Mouse (Mus musculus): ENCODE data around the gene Pik3r1.
A peak's percentile ranks its signal among the peaks of the same experiment; 100 is the strongest.

The Pik3r1 gene

GRCm38 (mm10) chr13:101682378-101682777 is 85.6 kb downstream of the Pik3r1 start:
- DNase-seq (ENCODE audit: low spot score in 2 of 2): no peak

DNA sequence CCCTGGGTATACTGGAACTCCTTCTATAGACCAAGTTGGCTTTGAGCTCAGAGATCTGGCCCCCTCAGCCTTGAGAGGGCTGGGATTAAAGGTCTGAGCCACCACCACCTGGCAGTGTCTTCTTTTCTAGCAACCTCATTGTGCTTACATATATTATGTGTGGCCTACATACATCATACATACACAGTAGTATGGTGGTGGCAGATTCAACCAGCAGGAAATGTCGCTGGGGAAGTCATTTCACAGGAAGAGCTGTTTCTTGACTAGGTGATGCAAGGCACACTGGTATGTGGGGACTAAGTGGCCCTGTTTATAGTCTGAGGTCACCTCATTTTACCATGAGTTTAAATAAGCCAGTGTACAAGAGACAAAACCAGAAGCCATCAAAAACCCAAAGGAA is 87.9 kb downstream of the Pik3r1 start:
- DNase-seq (ENCODE audit: low spot score in 2 of 2): peak; percentile 8 to 41

DNA sequence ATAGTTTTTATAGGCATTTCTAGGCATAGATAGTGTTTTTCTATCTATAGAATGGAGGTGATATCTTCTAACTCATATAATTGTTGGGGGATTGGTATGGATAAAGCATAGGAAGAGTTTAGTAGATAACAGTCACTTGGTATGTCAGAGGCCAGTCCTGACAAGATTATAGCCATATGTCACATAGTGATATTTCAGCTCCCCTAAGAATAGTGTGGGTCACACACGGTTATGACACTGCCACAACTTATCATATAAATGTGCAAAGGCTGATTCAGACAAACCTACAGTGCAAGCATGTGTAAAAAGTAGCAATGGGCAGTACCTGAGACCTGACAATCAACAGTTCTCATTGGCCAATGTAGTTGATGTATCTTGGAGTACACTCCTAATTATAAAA is 89.0 kb downstream of the Pik3r1 start:
- DNase-seq (ENCODE audit: low spot score in 2 of 2): no peak

DNA sequence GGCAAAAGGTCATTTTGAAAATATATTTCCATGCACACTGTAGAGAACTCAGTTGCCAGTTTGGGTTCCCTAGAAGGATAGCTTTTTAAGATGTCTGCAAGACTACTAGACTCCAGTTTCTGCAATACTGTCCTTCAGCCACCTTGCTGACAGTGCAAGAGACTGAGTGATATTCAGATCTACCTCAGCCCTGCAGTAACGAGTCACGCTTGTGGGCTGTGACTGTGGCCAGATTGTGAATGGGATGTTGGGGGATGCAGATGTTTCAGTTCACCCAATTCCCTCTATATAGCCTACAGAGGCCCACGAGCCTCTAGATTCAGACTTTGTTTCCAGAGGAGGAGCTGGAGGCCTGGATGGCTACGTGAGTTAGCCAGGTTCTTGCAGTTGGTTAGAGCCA is 90.0 kb downstream of the Pik3r1 start:
- DNase-seq (ENCODE audit: low spot score in 2 of 2): no peak

- no peak for DNase-seq (ENCODE audit: low spot score in 2 of 2)
These were observed 94.1 kb downstream of the Pik3r1 start for GRCm38 (mm10) chr13:101673876-101674275.

DNA sequence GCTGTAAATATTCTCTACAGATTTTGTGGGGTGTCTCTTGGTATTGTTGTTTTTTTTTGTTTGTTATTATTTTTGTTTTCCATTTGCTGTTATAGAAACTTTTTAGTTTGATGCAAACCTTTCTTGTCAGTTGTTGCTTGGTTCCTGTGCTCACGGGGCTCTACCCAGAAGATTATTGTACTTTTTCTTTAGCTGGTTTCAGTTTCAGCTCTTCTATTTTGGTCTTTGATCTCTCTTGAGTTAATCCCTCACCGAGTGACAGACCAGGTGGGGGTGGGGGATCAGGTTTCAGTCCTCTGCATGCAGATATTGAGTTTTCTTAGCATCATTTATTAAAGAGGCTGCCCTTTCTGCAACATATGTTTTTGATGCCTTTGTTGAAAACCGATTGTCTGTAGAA is 99.2 kb downstream of the Pik3r1 start:
- DNase-seq (ENCODE audit: low spot score in 2 of 2): peak in 1 of 2 experiments; percentile 40

- peak; percentile 21 to 62 for DNase-seq (ENCODE audit: low spot score in 2 of 2)
These were observed 104.0 kb downstream of the Pik3r1 start for GRCm38 (mm10) chr13:101664010-101664409.

GRCm38 (mm10) chr13:101662900-101663299 is 105.1 kb downstream of the Pik3r1 start:
- peak in 1 of 2 experiments; percentile 42 for DNase-seq (ENCODE audit: low spot score in 2 of 2)

DNA sequence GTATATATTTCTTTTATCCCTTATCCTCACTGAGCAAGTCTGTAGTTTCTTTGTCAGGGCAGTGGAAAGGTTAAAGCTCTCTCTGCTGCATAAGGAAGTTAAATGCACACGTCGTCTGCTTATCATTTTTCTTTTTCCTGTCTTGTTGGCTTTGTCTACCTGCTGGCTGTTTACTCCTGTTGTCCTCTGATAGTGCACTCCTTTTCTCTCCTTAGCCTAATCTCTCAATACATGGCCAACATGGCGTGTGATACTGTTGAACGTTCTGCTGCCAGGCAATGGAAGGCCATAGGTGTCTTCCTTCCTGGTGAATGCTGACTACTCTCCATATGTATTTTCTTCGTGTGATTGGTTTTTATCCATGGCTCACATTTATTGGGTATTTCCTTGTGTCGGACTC is 106.5 kb downstream of the Pik3r1 start:
- peak in 1 of 2 experiments; percentile 48 for DNase-seq (ENCODE audit: low spot score in 2 of 2)

GRCm38 (mm10) chr13:101660187-101660586 is 107.8 kb downstream of the Pik3r1 start:
- DNase-seq (ENCODE audit: low spot score in 2 of 2): peak in 1 of 2 experiments; percentile 41

DNA sequence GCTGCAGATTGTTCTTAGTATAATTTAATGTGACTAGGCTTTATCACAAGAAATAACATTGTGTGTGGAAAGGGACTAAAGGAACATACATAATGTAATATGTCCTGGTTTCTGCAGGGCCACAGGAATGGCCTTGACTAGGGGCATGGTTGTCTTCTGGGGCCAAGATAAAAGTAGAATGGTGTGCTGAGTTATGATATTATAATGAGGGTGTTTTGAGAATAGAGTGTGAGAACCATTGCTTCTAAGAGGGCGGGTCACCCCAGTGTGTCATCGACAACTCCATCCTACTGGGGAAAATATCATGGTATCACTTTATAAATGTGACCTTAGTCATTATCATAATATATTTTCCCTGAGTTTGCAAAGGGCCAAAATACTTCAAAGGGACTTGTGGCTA is 115.9 kb downstream of the Pik3r1 start:
- peak in 1 of 2 experiments; percentile 4 for DNase-seq (ENCODE audit: low spot score in 2 of 2)

DNA sequence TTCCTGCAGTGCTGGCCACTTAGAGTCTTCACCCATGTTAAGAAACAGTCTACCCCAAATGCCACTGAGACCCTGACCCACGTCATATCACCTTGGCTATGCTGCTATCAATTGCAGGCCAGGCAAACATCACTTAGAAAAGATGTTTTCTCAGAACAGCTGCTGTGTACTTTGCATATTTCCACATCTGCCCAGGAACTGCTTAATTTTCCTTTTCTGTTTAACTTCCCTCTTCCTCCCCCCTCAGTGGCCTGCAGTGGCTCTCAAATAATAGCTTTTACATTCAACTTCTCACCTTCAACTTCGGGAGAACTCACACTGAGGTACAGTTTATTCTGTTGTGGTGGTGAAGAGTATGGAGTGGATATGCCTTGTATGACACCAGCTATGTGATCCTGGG is 126.4 kb downstream of the Pik3r1 start:
- no peak for DNase-seq (ENCODE audit: low spot score in 2 of 2)

DNA sequence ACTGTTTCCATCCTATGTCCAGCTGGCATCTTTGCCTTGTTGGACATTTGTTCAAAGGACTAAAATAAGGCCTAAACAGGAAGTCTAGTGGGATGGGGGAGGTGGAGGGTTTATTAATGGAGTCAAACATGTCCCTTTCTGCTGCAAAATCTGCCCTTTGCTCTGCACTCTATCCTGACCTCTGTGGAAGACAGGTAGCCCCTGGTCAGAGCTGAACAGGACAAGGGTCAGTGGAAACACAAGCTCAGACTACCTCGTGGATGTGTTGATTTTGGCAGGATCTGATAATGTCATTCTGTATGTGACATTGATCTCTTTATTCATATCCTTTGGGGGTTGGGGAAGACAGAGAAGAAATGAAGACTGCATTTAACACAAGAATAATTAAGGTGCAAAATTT is 132.2 kb downstream of the Pik3r1 start:
- DNase-seq (ENCODE audit: low spot score in 2 of 2): no peak

DNA sequence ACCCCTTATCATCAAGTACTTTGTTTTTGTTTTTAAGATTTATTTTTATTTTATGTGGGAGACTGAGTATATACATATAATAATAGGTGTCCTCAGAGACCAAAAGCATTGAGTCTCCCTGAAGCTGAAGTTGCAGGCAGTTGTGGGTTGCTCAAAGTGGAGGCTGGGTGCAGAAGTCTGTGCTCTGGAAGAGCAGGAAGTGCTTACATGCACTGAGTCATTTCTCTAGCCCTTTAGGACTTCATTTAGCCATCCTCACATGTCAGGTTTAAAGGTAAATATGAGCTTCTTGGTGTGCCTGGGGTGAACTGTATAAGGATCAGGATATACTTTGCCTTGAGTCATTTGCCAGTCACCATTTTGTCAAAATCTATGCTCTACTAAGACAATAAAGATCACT is 133.6 kb downstream of the Pik3r1 start:
- DNase-seq (ENCODE audit: low spot score in 2 of 2): no peak

DNA sequence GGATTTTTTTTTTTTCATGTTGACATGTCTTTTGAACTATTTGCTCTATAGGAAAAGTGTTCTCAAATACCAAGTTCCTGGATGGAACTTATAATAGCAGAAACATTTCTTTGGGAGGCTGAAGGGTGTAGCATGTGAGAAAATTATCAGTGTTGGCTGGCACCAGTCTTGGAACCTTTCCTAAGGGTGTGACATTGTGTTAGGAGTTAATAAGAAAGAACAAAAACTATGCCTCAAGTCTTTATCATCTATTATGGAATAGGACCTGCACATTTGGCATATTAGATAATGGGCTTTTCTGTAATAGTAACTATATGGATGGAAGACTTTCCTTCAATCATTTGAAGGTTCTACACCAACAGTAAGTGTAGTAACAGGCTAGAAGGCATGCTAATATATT is 134.4 kb downstream of the Pik3r1 start:
- DNase-seq (ENCODE audit: low spot score in 2 of 2): no peak

DNA sequence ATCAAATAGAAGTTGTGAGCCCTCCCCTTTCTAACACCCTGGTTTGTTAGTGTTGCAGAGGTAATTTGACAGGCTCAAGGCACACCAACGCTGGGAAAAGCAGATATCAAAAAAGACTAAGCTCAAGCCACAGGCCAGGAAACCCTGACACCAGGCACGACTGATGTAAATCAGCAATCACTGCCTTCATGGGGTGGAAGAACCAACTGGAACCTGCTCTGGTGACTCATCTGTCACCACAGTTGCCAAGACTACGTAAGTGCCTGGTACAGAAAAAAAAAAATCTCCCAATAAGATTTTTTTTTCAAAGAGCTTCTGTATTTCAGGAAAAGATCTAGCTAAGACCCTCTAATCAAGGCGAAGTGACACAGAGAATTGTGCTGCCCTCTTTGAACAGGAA is 135.2 kb downstream of the Pik3r1 start:
- no peak for DNase-seq (ENCODE audit: low spot score in 2 of 2)

- no peak for DNase-seq (ENCODE audit: low spot score in 2 of 2)
These were observed 136.5 kb downstream of the Pik3r1 start for GRCm38 (mm10) chr13:101631561-101631960.

Data from spleen, postnatal 4 days (tissue).